Comparison of ENCODE assay signal across 15 mouse cellular contexts in the genomic region with DNA sequence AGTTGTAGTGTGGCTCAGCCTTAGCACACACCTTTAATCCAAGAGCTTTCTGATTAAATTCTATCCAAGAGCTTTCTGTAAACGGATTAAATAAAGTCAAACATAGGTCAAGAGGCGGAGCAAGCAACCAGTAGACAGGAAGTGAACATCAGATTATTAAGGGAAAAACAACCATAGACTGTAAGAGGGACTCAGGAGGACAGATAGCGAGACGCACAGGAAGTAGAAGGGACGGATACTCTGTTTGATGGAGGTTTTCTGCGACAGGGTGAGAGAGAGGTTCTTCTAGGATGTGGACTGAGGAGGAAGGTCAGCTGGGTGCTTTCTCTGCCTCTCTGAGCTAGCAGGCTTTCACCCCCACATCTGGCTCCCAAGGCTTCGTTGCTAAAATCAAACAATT. TPM values are rescaled to one million over a fixed set of nuclear protein-coding genes. Genes with fewer than 3 reads are reported as not detected.
DNase-seq lines count a peak whose midpoint lies in the region; ATAC-seq and TF ChIP-seq lines count a peak whose summit lies in the region.
"Had no signal": no experiment of that assay in that cellular context is flagged by ENCODE, and none has a peak within 500 bp of the region (broad histone marks: within the 10 kb centered on the region; RNA-seq: fewer than 3 reads in every experiment).

No protein-coding gene starts in this region.

- peak; percentile 38 for DNase-seq in kidney, postnatal 0 days (ENCODE audit: low spot score)
- DNase-seq in MEL-GATA-1-ER (ENCODE audit: extremely low read depth, low read depth) = peak; percentile 79
- no peak for DNase-seq in liver, embryonic 11.5 days (ENCODE audit: low spot score)
- peak; percentile 34 for DNase-seq in retina, postnatal 1 day
- no peak for DNase-seq in cerebellum, adult 2 months
- DNase-seq in right cerebral cortex, adult 18-20 months = no peak
- DNase-seq: cerebellum, postnatal 10 days; gastrocnemius, postnatal 25 days; lung, postnatal 36 days had no signal

- no peaks in the 10 kb centered on the region for H3K27me3 ChIP-seq in kidney, postnatal 0 days (ENCODE audit: insufficient read depth, low read length)
- H3K27me3 ChIP-seq in kidney, embryonic 16.5 days (ENCODE audit: insufficient read depth, low read length) = no peaks in the 10 kb centered on the region; the same call in 1 of the 2 replicates
- no peaks in the 10 kb centered on the region for H3K27me3 ChIP-seq in liver, embryonic 11.5 days (replicated peaks; ENCODE audit: control insufficient read depth, insufficient read depth, low read length)
- H3K27me3 ChIP-seq in intestine, embryonic 15.5 days (replicated peaks) = no peaks in the 10 kb centered on the region
- H3K27me3 ChIP-seq in cerebellum, adult 2 months (ENCODE audit: control insufficient read depth, insufficient read depth, low read length) = no peaks in the 10 kb centered on the region
- H3K27me3 ChIP-seq: embryonic facial prominence, embryonic 12.5 days; forebrain, embryonic 15.5 days; kidney, embryonic 15.5 days had no signal

- no peak overlapping the region for H3K9ac ChIP-seq in kidney, postnatal 0 days (ENCODE audit: low read depth, low read length)
- no peak overlapping the region for H3K9ac ChIP-seq in kidney, embryonic 16.5 days (replicated peaks; ENCODE audit: low read length)
- no peak overlapping the region; the same call in 1 of the 2 replicates for H3K9ac ChIP-seq in liver, embryonic 11.5 days (ENCODE audit: low read depth, low read length)
- H3K9ac ChIP-seq in intestine, embryonic 15.5 days = no peak overlapping the region
- H3K9ac ChIP-seq: embryonic facial prominence, embryonic 12.5 days; forebrain, embryonic 15.5 days; kidney, embryonic 15.5 days had no signal

- ATAC-seq in kidney, postnatal 0 days (replicated peaks; ENCODE audit: low FRiP score, low read depth) = no peak
- ATAC-seq in kidney, embryonic 16.5 days (ENCODE audit: low FRiP score, low TSS enrichment) = no peak
- ATAC-seq in liver, embryonic 11.5 days (replicated peaks; ENCODE audit: low FRiP score) = 0 out of 2 replicates have a peak, but pooled peaks have one; percentile 14
- ATAC-seq in intestine, embryonic 15.5 days = no peak
- ATAC-seq: forebrain, embryonic 15.5 days had no signal

- no peak overlapping the region for H3K4me3 ChIP-seq in kidney, postnatal 0 days (replicated peaks; ENCODE audit: low read depth, low read length)
- H3K4me3 ChIP-seq in kidney, embryonic 16.5 days (ENCODE audit: low read length) = no peak overlapping the region
- 0 out of 2 replicates have a peak overlapping the region, but pooled peaks have one; percentile 0 for H3K4me3 ChIP-seq in liver, embryonic 11.5 days (ENCODE audit: low read depth, low read length)
- no peak overlapping the region for H3K4me3 ChIP-seq in intestine, embryonic 15.5 days (replicated peaks)
- H3K4me3 ChIP-seq in cerebellum, adult 2 months (replicated peaks; ENCODE audit: insufficient read depth, low read depth, low read length) = no peak overlapping the region
- H3K4me3 ChIP-seq: embryonic facial prominence, embryonic 12.5 days; forebrain, embryonic 15.5 days; kidney, embryonic 15.5 days; left cerebral cortex, adult 2 months had no signal

- no peak for TF ChIP-seq CTCF in kidney, postnatal 0 days (IDR thresholded peaks at IDR 0.05; ENCODE audit: low read depth)
- TF ChIP-seq CTCF in cerebellum, adult 2 months (IDR thresholded peaks at IDR 0.05; ENCODE audit: borderline replicate concordance, insufficient read depth, low read depth, low read length) = no peak

- H3K27ac ChIP-seq in kidney, postnatal 0 days = no peak overlapping the region; the same call in 1 of the 2 replicates
- no peak overlapping the region for H3K27ac ChIP-seq in kidney, embryonic 16.5 days (ENCODE audit: low read length)
- peak overlapping the region; percentile 2; the same call in 1 of the 2 replicates for H3K27ac ChIP-seq in liver, embryonic 11.5 days (ENCODE audit: low read depth, low read length)
- no peak overlapping the region for H3K27ac ChIP-seq in intestine, embryonic 15.5 days
- no peak overlapping the region for H3K27ac ChIP-seq in cerebellum, adult 2 months (ENCODE audit: insufficient read depth, low read length)
- H3K27ac ChIP-seq: embryonic facial prominence, embryonic 12.5 days; forebrain, embryonic 15.5 days; kidney, embryonic 15.5 days; left cerebral cortex, adult 2 months had no signal

- H3K36me3 ChIP-seq in kidney, postnatal 0 days (ENCODE audit: insufficient read depth, low read length) = no peaks in the 10 kb centered on the region
- H3K36me3 ChIP-seq in kidney, embryonic 16.5 days (ENCODE audit: insufficient read depth, low read length) = no peaks in the 10 kb centered on the region
- H3K36me3 ChIP-seq in liver, embryonic 11.5 days (ENCODE audit: control insufficient read depth, insufficient read depth, low read length) = no peaks in the 10 kb centered on the region
- H3K36me3 ChIP-seq in intestine, embryonic 15.5 days = no peaks in the 10 kb centered on the region
- H3K36me3 ChIP-seq: embryonic facial prominence, embryonic 12.5 days; forebrain, embryonic 15.5 days; kidney, embryonic 15.5 days had no signal

- no peaks in the 10 kb centered on the region for H3K9me3 ChIP-seq in kidney, postnatal 0 days (replicated peaks; ENCODE audit: low read length)
- no peaks in the 10 kb centered on the region for H3K9me3 ChIP-seq in kidney, embryonic 16.5 days (ENCODE audit: low read length)
- no peaks in the 10 kb centered on the region for H3K9me3 ChIP-seq in liver, embryonic 11.5 days (ENCODE audit: control insufficient read depth, low read length)
- H3K9me3 ChIP-seq in intestine, embryonic 15.5 days = no peaks in the 10 kb centered on the region
- H3K9me3 ChIP-seq: embryonic facial prominence, embryonic 12.5 days; forebrain, embryonic 15.5 days; kidney, embryonic 15.5 days had no signal

- 50% methylated on average over 7 of the region's 7 CpGs for WGBS in kidney, postnatal 0 days
- 54% methylated on average over 7 of the region's 7 CpGs for WGBS in kidney, embryonic 16.5 days
- 32% methylated on average over 7 of the region's 7 CpGs for WGBS in liver, embryonic 11.5 days
- WGBS in intestine, embryonic 15.5 days = 56% methylated on average over 7 of the region's 7 CpGs
- WGBS in cerebellum, adult 2 months = 64% methylated on average over 7 of the region's 7 CpGs

- H3K4me1 ChIP-seq in kidney, postnatal 0 days (replicated peaks; ENCODE audit: insufficient read depth, low read length) = no peaks in the 10 kb centered on the region
- peaks cover 4% of the 10 kb centered on the region for H3K4me1 ChIP-seq in kidney, embryonic 16.5 days (ENCODE audit: insufficient read depth, low read length)
- peaks cover 37% of the 10 kb centered on the region for H3K4me1 ChIP-seq in liver, embryonic 11.5 days (replicated peaks; ENCODE audit: control insufficient read depth, insufficient read depth, low read length)
- no peaks in the 10 kb centered on the region for H3K4me1 ChIP-seq in intestine, embryonic 15.5 days (replicated peaks)
- H3K4me1 ChIP-seq in cerebellum, adult 2 months (ENCODE audit: control insufficient read depth, insufficient read depth, low read length) = no peaks in the 10 kb centered on the region
- H3K4me1 ChIP-seq: forebrain, embryonic 15.5 days had no signal

- TF ChIP-seq POLR2A in cerebellum, adult 2 months (IDR thresholded peaks at IDR 0.05; ENCODE audit: borderline replicate concordance, insufficient read depth, low read length) = no peak

- no peak overlapping the region for H3K4me2 ChIP-seq in kidney, postnatal 0 days (ENCODE audit: low read length)
- H3K4me2 ChIP-seq in kidney, embryonic 16.5 days (replicated peaks; ENCODE audit: low read depth, low read length) = no peak overlapping the region
- H3K4me2 ChIP-seq in liver, embryonic 11.5 days = peak overlapping the region; percentile 31
- no peak overlapping the region for H3K4me2 ChIP-seq in intestine, embryonic 15.5 days (replicated peaks)
- H3K4me2 ChIP-seq: embryonic facial prominence, embryonic 12.5 days; forebrain, embryonic 15.5 days; kidney, embryonic 15.5 days had no signal

RNA-seq across cellular contexts. Expression of a gene that starts 23.3 kb away (rescaled TPM):
- 13.7 and 15.2 TPM in 2 replicates for polyA plus RNA-seq in kidney, postnatal 0 days (2015; fragmentation: Nextera tagmentation; extraction: Ambion mirVana)
- 14.5 and 14.8 TPM in 2 replicates for polyA plus RNA-seq in kidney, embryonic 16.5 days (2015; fragmentation: Nextera tagmentation; extraction: Ambion mirVana)
- polyA plus RNA-seq in liver, embryonic 11.5 days (2014; fragmentation: Nextera tagmentation; extraction: Ambion mirVana) = 12.6 and 17.2 TPM in 2 replicates
- 9.7 and 9.8 TPM in 2 replicates for polyA plus RNA-seq in intestine, embryonic 15.5 days (2015; fragmentation: Nextera tagmentation; extraction: Ambion mirVana)
- polyA plus RNA-seq in cerebellum, adult 2 months (2012; rRNA removed) = 1.7 and 2.1 TPM in 2 replicates

RNA-seq across cellular contexts. Expression of a gene that starts 24.0 kb away (rescaled TPM):
- polyA plus RNA-seq in kidney, postnatal 0 days (2015; fragmentation: Nextera tagmentation; extraction: Ambion mirVana) = 13.4 and 16.1 TPM in 2 replicates
- polyA plus RNA-seq in kidney, embryonic 16.5 days (2015; fragmentation: Nextera tagmentation; extraction: Ambion mirVana) = 24.4 and 26.1 TPM in 2 replicates
- polyA plus RNA-seq in liver, embryonic 11.5 days (2014; fragmentation: Nextera tagmentation; extraction: Ambion mirVana) = 5.0 and 6.2 TPM in 2 replicates
- 12.7 and 14.2 TPM in 2 replicates for polyA plus RNA-seq in intestine, embryonic 15.5 days (2015; fragmentation: Nextera tagmentation; extraction: Ambion mirVana)
- 3.5 and 3.8 TPM in 2 replicates for polyA plus RNA-seq in cerebellum, adult 2 months (2012; rRNA removed)

RNA-seq across cellular contexts. Expression of a gene that starts 44.3 kb away (rescaled TPM):
- 194 and 210 TPM in 2 replicates for polyA plus RNA-seq in kidney, postnatal 0 days (2015; fragmentation: Nextera tagmentation; extraction: Ambion mirVana)
- 244 and 260 TPM in 2 replicates for polyA plus RNA-seq in kidney, embryonic 16.5 days (2015; fragmentation: Nextera tagmentation; extraction: Ambion mirVana)
- 220 and 230 TPM in 2 replicates for polyA plus RNA-seq in liver, embryonic 11.5 days (2014; fragmentation: Nextera tagmentation; extraction: Ambion mirVana)
- 212 and 228 TPM in 2 replicates for polyA plus RNA-seq in intestine, embryonic 15.5 days (2015; fragmentation: Nextera tagmentation; extraction: Ambion mirVana)
- polyA plus RNA-seq in cerebellum, adult 2 months (2012; rRNA removed) = 271 and 276 TPM in 2 replicates

RNA-seq across cellular contexts. Expression of a gene that starts 45.1 kb away (rescaled TPM):
- 68.5 and 70.4 TPM in 2 replicates for polyA plus RNA-seq in kidney, postnatal 0 days (2015; fragmentation: Nextera tagmentation; extraction: Ambion mirVana)
- polyA plus RNA-seq in kidney, embryonic 16.5 days (2015; fragmentation: Nextera tagmentation; extraction: Ambion mirVana) = 91.9 and 94.3 TPM in 2 replicates
- 102 and 103 TPM in 2 replicates for polyA plus RNA-seq in liver, embryonic 11.5 days (2014; fragmentation: Nextera tagmentation; extraction: Ambion mirVana)
- 72.2 and 86.5 TPM in 2 replicates for polyA plus RNA-seq in intestine, embryonic 15.5 days (2015; fragmentation: Nextera tagmentation; extraction: Ambion mirVana)
- polyA plus RNA-seq in cerebellum, adult 2 months (2012; rRNA removed) = 57.6 and 58.2 TPM in 2 replicates

RNA-seq across cellular contexts. Expression of a gene that starts 47.6 kb away (rescaled TPM):
- 5.8 and 7.0 TPM in 2 replicates for polyA plus RNA-seq in kidney, postnatal 0 days (2015; fragmentation: Nextera tagmentation; extraction: Ambion mirVana)
- polyA plus RNA-seq in kidney, embryonic 16.5 days (2015; fragmentation: Nextera tagmentation; extraction: Ambion mirVana) = 5.0 and 5.2 TPM in 2 replicates
- 6.1 and 6.2 TPM in 2 replicates for polyA plus RNA-seq in liver, embryonic 11.5 days (2014; fragmentation: Nextera tagmentation; extraction: Ambion mirVana)
- polyA plus RNA-seq in intestine, embryonic 15.5 days (2015; fragmentation: Nextera tagmentation; extraction: Ambion mirVana) = 14.0 and 14.9 TPM in 2 replicates
- 0.92 and 0.93 TPM in 2 replicates for polyA plus RNA-seq in cerebellum, adult 2 months (2012; rRNA removed)

Comparison
In these comparisons a context has a peak if more than half of its experiments do, and no peak if none do; other contexts are left out.
1. DNase-seq: peak in kidney, postnatal 0 days (single experiment), MEL-GATA-1-ER (single experiment) and retina, postnatal 1 day (single experiment); none in liver, embryonic 11.5 days (single experiment), cerebellum, adult 2 months (0 of 2) and right cerebral cortex, adult 18-20 months (single experiment).